Mouse (Mus musculus) heart, postnatal 10 days (tissue): ENCODE data around the gene Arhgef25. TPM values are rescaled to one million over a fixed set of nuclear protein-coding genes. Genes with fewer than 3 reads are reported as not detected.
A peak's percentile ranks its signal among the peaks of the same experiment; 100 is the strongest.
"Not testable (repeated sequence)": the region's sequence is repeated elsewhere in the genome, so short reads cannot be mapped to it uniquely, and the experiment has no call there.

Experiments
- DNase-seq, 2 experiments: peaks; one replicate each; pipeline ENCODE4 v3.0.0; 2021
- intact Hi-C: fragments of 180-260 bp; cut with DNase I; formaldehyde crosslinking; loops from one replicate; pipeline ENCODE4 v1.15.1; 2025
- total RNA-seq, 2 experiments: library from RNA; stranded (reverse); gene quantifications; 2 replicates each; pipeline ENCODE4 v1.2.3; 2021

Arhgef25 gene
- total RNA-seq, 2 experiments from 2014 or later, result 20.8 to 21.0 TPM

- DNase-seq, intact Hi-C loops: not testable (repeated sequence)
Observed at GRCm38 (mm10) chr10:127151233-127151632, 38.6 kb downstream of the Arhgef25 start.

GRCm38 (mm10) chr10:127150471-127150872 is 39.4 kb downstream of the Arhgef25 start:
- DNase-seq, result no peak
- intact Hi-C loops, result no loop called here

GRCm38 (mm10) chr10:127147135-127147534 is 42.7 kb downstream of the Arhgef25 start:
- DNase-seq, result peak in 1 of 2 experiments; percentile 17
- intact Hi-C loops, result no loop called here

- intact Hi-C loops, result no loop called here
- DNase-seq, result no peak
Observed at GRCm38 (mm10) chr10:127145303-127145702, 44.6 kb downstream of the Arhgef25 start.

GRCm38 (mm10) chr10:127144536-127144935 is 45.3 kb downstream of the Arhgef25 start:
- DNase-seq, result no peak
- intact Hi-C loops, result no loop called here

- intact Hi-C loops, result no loop called here
- DNase-seq, result no peak
Observed at GRCm38 (mm10) chr10:127143228-127143627, 46.7 kb downstream of the Arhgef25 start.

GRCm38 (mm10) chr10:127141500-127141899 is 48.4 kb downstream of the Arhgef25 start:
- DNase-seq, result no peak
- intact Hi-C loops, result no loop called here

GRCm38 (mm10) chr10:127140971-127141370 is 48.9 kb downstream of the Arhgef25 start:
- no peak for DNase-seq

GRCm38 (mm10) chr10:127138328-127139141 is 51.3 kb downstream of the Arhgef25 start:
- intact Hi-C loops, result no loop called here
- DNase-seq, result no peak

More at GRCm38 (mm10) chr10:127140971-127141370, 48.9 kb downstream of the Arhgef25 start:
- intact Hi-C loops, result no loop called here

GRCm38 (mm10) chr10:127137896-127138295 is 52.0 kb downstream of the Arhgef25 start:
- intact Hi-C loops, result no loop called here
- no peak for DNase-seq

- intact Hi-C loops, result no loop called here
- no peak for DNase-seq
Observed at GRCm38 (mm10) chr10:127136510-127136909, 53.4 kb downstream of the Arhgef25 start.

- DNase-seq, result peak in 1 of 2 experiments; percentile 17
- intact Hi-C loops, result no loop called here
Observed at GRCm38 (mm10) chr10:127135118-127135836, 54.6 kb downstream of the Arhgef25 start.

- DNase-seq, result peak in 1 of 2 experiments; percentile 18
- intact Hi-C loops, result not testable (repeated sequence)
Observed at GRCm38 (mm10) chr10:127134394-127135035, 55.4 kb downstream of the Arhgef25 start.

Other genes with a start within 250 kb of the Arhgef25 start
- gene Ctdsp2, start 211.4 kb downstream of the Arhgef25 start, total RNA-seq, result 100 to 1,000 TPM; 131 to 149 TPM
- under 1 TPM; 0.14 to 0.17 TPM for gene Avil, start 189.4 kb downstream of the Arhgef25 start, total RNA-seq
- 10 to 100 TPM; 53.1 to 66.2 TPM for gene Tsfm, start 159.2 kb downstream of the Arhgef25 start, total RNA-seq
- gene Mettl1, start 148.7 kb downstream of the Arhgef25 start, total RNA-seq, result 1 to 10 TPM; 7.6 to 8.6 TPM
- gene Eef1akmt3, start 148.6 kb downstream of the Arhgef25 start, total RNA-seq, result under 1 TPM; 0.12 to 0.17 TPM
- gene Cyp27b1, start 141.8 kb downstream of the Arhgef25 start, total RNA-seq, result under 1 TPM; 0.22 to 0.29 TPM
- 1 to 10 TPM; 1.7 to 2.9 TPM for gene March9, start 129.9 kb downstream of the Arhgef25 start, total RNA-seq
- 100 to 1,000 TPM; 154 to 196 TPM for gene Cdk4, start 126.5 kb downstream of the Arhgef25 start, total RNA-seq
- gene Tspan31, start 119.8 kb downstream of the Arhgef25 start, total RNA-seq, result 10 to 100 TPM; 50.0 to 53.8 TPM
- 1 to 10 TPM; 5.5 to 8.3 TPM for gene Agap2, start 114.8 kb downstream of the Arhgef25 start, total RNA-seq
- 10 to 100 TPM; 36.7 to 37.8 TPM for gene Os9, start 69.0 kb downstream of the Arhgef25 start, total RNA-seq
- gene B4galnt1, start 24.9 kb downstream of the Arhgef25 start, total RNA-seq, result 1 to 10 TPM; 3.6 to 3.8 TPM
- 10 to 100 TPM; 40.8 to 48.0 TPM for gene Slc26a10, start 9.4 kb downstream of the Arhgef25 start, total RNA-seq
- gene Dtx3, start 5.6 kb upstream of the Arhgef25 start, total RNA-seq, result 10 to 100 TPM; 48.4 to 52.2 TPM
- 10 to 100 TPM; 26.4 to 28.7 TPM for gene Pip4k2c, start 21.5 kb upstream of the Arhgef25 start, total RNA-seq
- under 1 TPM; 0.42 to 0.89 TPM for gene Kif5a, start 73.3 kb upstream of the Arhgef25 start, total RNA-seq
- gene Dctn2, start 76.3 kb upstream of the Arhgef25 start, total RNA-seq, result 100 to 1,000 TPM; 166 to 167 TPM
- 10 to 100 TPM; 34.2 to 35.5 TPM for gene Mbd6, start 98.9 kb upstream of the Arhgef25 start, total RNA-seq
- gene Mars, start 121.7 kb upstream of the Arhgef25 start, total RNA-seq, result 10 to 100 TPM; 42.0 to 43.9 TPM
- gene Arhgap9, start 131.9 kb upstream of the Arhgef25 start, total RNA-seq, result 1 to 10 TPM; 3.3 to 4.1 TPM
- 1 to 10 TPM; 2.1 to 2.5 TPM for gene Gli1, start 151.9 kb upstream of the Arhgef25 start, total RNA-seq
- not detected for gene Inhbe, start 164.3 kb upstream of the Arhgef25 start, total RNA-seq
- gene Inhbc, start 180.3 kb upstream of the Arhgef25 start, total RNA-seq, result not detected
- gene R3hdm2, start 190.2 kb upstream of the Arhgef25 start, total RNA-seq, result 100 to 1,000 TPM; 112 to 120 TPM